Mouse (Mus musculus) T-helper 17 cell (primary cell): ENCODE data around the gene Tas2r119.

Experiments used
- in situ Hi-C, 2 experiments: fragments of 300-600 bp; cut with MboI, MseI; formaldehyde crosslinking; loops; 1 replicate in 1 of 2; 2 replicates in 1 of 2; pipeline ENCODE4 v1.15.1; 2025; ENCODE audit warnings: high pct_unique_total_duplicates in 2 of 2

Gene Tas2r119

GRCm38 (mm10) chr15:32225394-32225793 lies 48.3 kb downstream of the Tas2r119 start:
- in situ Hi-C loops = no loop called here

- in situ Hi-C loops = no loop called here
Observed at GRCm38 (mm10) chr15:32226381-32226780, 49.3 kb downstream of the Tas2r119 start.

GRCm38 (mm10) chr15:32226888-32227395 lies 49.9 kb downstream of the Tas2r119 start:
- in situ Hi-C loops = no loop called here
